Mouse (Mus musculus) spleen, adult 2 months (tissue): ENCODE results near the gene Zfp335.

Source experiments
- CTCF ChIP-seq: fragments of 200-500 bp; IDR thresholded peaks from 2 replicates; pipeline ENCODE4 v1.5.1; 2011; ENCODE audit warnings: mild to moderate bottlenecking, inconsistent platforms; ENCODE audit not compliant: insufficient read depth, insufficient read length, insufficient replicate concordance; ENCODE audit errors: extremely low read depth
- POLR2A ChIP-seq: fragments of 200-500 bp; IDR thresholded peaks from 2 replicates; pipeline ENCODE4 v1.6.1; 2011; ENCODE audit warnings: low read depth, low read length, inconsistent platforms

DNA sequence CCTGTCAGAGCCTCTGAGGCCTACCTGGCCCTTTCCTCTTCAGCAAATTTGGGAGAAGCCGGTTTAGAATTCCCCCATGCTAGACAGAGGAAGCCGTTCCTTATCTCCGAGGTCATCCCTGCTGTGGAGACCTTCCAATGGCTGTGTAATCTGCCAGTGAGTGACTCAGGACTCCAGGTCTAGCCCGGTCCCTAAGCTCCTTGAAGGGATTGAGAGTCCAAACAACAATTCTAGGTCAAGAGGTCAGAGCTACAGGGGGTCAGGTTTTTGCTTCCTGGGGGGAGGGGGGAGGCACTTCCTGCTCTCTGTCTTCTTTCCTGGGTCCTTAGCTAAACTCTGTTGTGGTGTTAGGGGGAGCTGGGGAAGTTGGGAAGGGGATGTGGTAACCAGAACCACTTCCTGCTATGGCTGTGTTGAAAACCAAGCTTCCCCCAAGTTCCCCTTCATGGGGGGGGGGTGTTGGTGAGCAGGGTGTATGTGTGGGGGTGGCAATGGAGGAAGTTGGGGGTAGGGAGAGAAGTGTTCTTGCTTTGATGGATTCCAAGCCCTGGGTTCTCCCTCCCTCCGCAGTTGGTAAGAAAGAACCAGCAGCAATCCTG lies 31.2 kb upstream of the Zfp335 start:
- TF ChIP-seq CTCF, result no peak
- no peak for TF ChIP-seq POLR2A
